Mouse (Mus musculus) MEL (cell line): Measurements from ENCODE around the gene Zdhhc7. TPM values are rescaled to one million over a fixed set of nuclear protein-coding genes. Genes with fewer than 3 reads are reported as not detected.
A peak's percentile ranks its signal among the peaks of the same experiment; 100 is the strongest.

Experiments used
- DNase-seq: peaks from one replicate; pipeline ENCODE4 v3.0.0; 2011; ENCODE audit warnings: low read depth, low spot score
- H3K27ac ChIP-seq: 2 replicates; pipeline ENCODE4 v1.5.1; 2012; ENCODE audit warnings: low read depth, mild to moderate bottlenecking, control low read depth, low read length, moderate library complexity; ENCODE audit not compliant: control insufficient read depth
- H3K27me3 ChIP-seq, 2 experiments: fragments of 150-350 bp in 1 of 2; sonication (generic) in 1 of 2; 2 replicates each; pipeline ENCODE4 v1.6.1; 2012; ENCODE audit warnings: low read length in 2 of 2, mild to moderate bottlenecking in 2 of 2, improper control_type of control experiment in 1 of 2, moderate library complexity in 1 of 2; ENCODE audit not compliant: insufficient read depth in 2 of 2, control insufficient read depth in 1 of 2
- H3K36me3 ChIP-seq, 2 experiments: 2 replicates each; pipeline ENCODE4 v1.6.1; 2012 to 2014; ENCODE audit warnings: low read length in 2 of 2, improper control_type of control experiment in 1 of 2, inconsistent platforms in 1 of 2, mild to moderate bottlenecking in 1 of 2; ENCODE audit not compliant: insufficient read depth in 2 of 2, control insufficient read depth in 1 of 2
- H3K4me1 ChIP-seq, 2 experiments: fragments of 150-350 bp in 1 of 2; sonication (generic) in 1 of 2; 2 replicates each; pipeline ENCODE4 v1.6.1; 2012; ENCODE audit warnings: low read length in 2 of 2, improper control_type of control experiment in 1 of 2, mild to moderate bottlenecking in 1 of 2; ENCODE audit not compliant: insufficient read depth in 2 of 2, control insufficient read depth in 1 of 2
- H3K4me3 ChIP-seq, 2 experiments: fragments of 150-350 bp in 1 of 2; sonication (generic) in 1 of 2; 2 replicates each; pipeline ENCODE4 v1.5.1; 2012; ENCODE audit warnings: low read depth in 2 of 2, low read length in 2 of 2, mild to moderate bottlenecking in 2 of 2, moderate library complexity in 2 of 2, control low read depth in 1 of 2, improper control_type of control experiment in 1 of 2; ENCODE audit not compliant: control insufficient read depth in 1 of 2, insufficient read depth in 1 of 2
- H3K79me2 ChIP-seq: 2 replicates; pipeline ENCODE4 v1.6.1; 2012; ENCODE audit warnings: mild to moderate bottlenecking, low read length, moderate library complexity; ENCODE audit not compliant: control insufficient read depth, poor library complexity, insufficient read depth
- H3K9ac ChIP-seq: 2 replicates; pipeline ENCODE4 v1.6.1; 2012; ENCODE audit warnings: low read depth, mild to moderate bottlenecking, control low read depth, low read length, moderate library complexity; ENCODE audit not compliant: control insufficient read depth, poor library complexity, severe bottlenecking
- H3K9me3 ChIP-seq: fragments of 150-350 bp; sonication (generic); replicated peaks from 2 replicates; pipeline ENCODE4 v1.6.1; 2012; ENCODE audit warnings: mild to moderate bottlenecking, low read length, improper control_type of control experiment, moderate library complexity; ENCODE audit not compliant: insufficient read depth
- BHLHE40 ChIP-seq: IDR thresholded peaks from 2 replicates; pipeline ENCODE4 v1.6.1; 2012; ENCODE audit warnings: low read depth, mild to moderate bottlenecking, inconsistent platforms, low read length, improper control_type of control experiment, borderline replicate concordance
- CTCF ChIP-seq, 3 experiments: IDR thresholded peaks in 2 of 3; conservative IDR thresholded peaks in 1 of 3; 2 replicates each; pipeline ENCODE4 v1.5.1; 2011 to 2012; ENCODE audit warnings: low read length in 3 of 3, low read depth in 2 of 3, mild to moderate bottlenecking in 2 of 3, improper control_type of control experiment in 1 of 3, inconsistent platforms in 1 of 3, mixed read lengths in 1 of 3, moderate library complexity in 1 of 3; ENCODE audit not compliant: control insufficient read depth in 1 of 3, insufficient read depth in 1 of 3, poor library complexity in 1 of 3, severe bottlenecking in 1 of 3
- ELF1 ChIP-seq: IDR thresholded peaks from 2 replicates; pipeline ENCODE4 v1.6.1; 2014; ENCODE audit warnings: low read depth, mild to moderate bottlenecking, inconsistent platforms, low read length, improper control_type of control experiment, moderate library complexity
- ETS1 ChIP-seq: IDR thresholded peaks from 2 replicates; pipeline ENCODE4 v1.6.1; 2012; ENCODE audit warnings: low read depth, mild to moderate bottlenecking, inconsistent platforms, low read length, improper control_type of control experiment, moderate library complexity
- GABPA ChIP-seq: IDR thresholded peaks from 2 replicates; pipeline ENCODE4 v1.6.1; 2012; ENCODE audit warnings: low read depth, mild to moderate bottlenecking, inconsistent platforms, low read length, improper control_type of control experiment, moderate library complexity
- GATA1 ChIP-seq: IDR thresholded peaks from 2 replicates; pipeline ENCODE4 v1.6.1; 2011; ENCODE audit warnings: low read depth, low read length, improper control_type of control experiment
- MAFK ChIP-seq: IDR thresholded peaks from 2 replicates; pipeline ENCODE4 v1.6.1; 2011; ENCODE audit warnings: low read depth, mild to moderate bottlenecking, low read length, improper control_type of control experiment, borderline replicate concordance
- MAZ ChIP-seq: IDR thresholded peaks from 2 replicates; pipeline ENCODE4 v1.6.1; 2012; ENCODE audit warnings: low read depth, mild to moderate bottlenecking, inconsistent platforms, low read length, improper control_type of control experiment
- MXI1 ChIP-seq: IDR thresholded peaks from 2 replicates; pipeline ENCODE4 v1.6.1; 2011; ENCODE audit warnings: mild to moderate bottlenecking, low read depth, low read length, improper control_type of control experiment
- MYC ChIP-seq: IDR thresholded peaks from 2 replicates; pipeline ENCODE4 v1.6.1; 2011; ENCODE audit warnings: low read depth, mild to moderate bottlenecking, low read length, improper control_type of control experiment, moderate library complexity
- NELFE ChIP-seq: IDR thresholded peaks from 2 replicates; pipeline ENCODE4 v1.6.1; 2011; ENCODE audit warnings: low read depth, low read length, improper control_type of control experiment
- NRF1 ChIP-seq: IDR thresholded peaks from 2 replicates; pipeline ENCODE4 v1.6.1; 2014; ENCODE audit warnings: low read depth, mild to moderate bottlenecking, inconsistent platforms, low read length, improper control_type of control experiment, moderate library complexity; ENCODE audit not compliant: poor library complexity, insufficient read depth, severe bottlenecking
- POLR2A ChIP-seq, 2 experiments: IDR thresholded peaks; 2 replicates each; pipeline ENCODE4 v1.6.1; 2011 to 2012; ENCODE audit warnings: low read length in 2 of 2, mild to moderate bottlenecking in 2 of 2, control low read depth in 1 of 2, improper control_type of control experiment in 1 of 2, low read depth in 1 of 2, moderate library complexity in 1 of 2; ENCODE audit not compliant: control insufficient read depth in 1 of 2, insufficient read depth in 1 of 2, poor library complexity in 1 of 2
- POLR2AphosphoS5 ChIP-seq: IDR thresholded peaks from 2 replicates; pipeline ENCODE4 v1.6.1; 2012; ENCODE audit warnings: low read depth, borderline replicate concordance, mild to moderate bottlenecking, inconsistent platforms, low read length, moderate library complexity, mixed read lengths
- RAD21 ChIP-seq: IDR thresholded peaks from 2 replicates; pipeline ENCODE4 v1.6.1; 2011; ENCODE audit warnings: mild to moderate bottlenecking, low read depth, low read length, improper control_type of control experiment
- RCOR1 ChIP-seq: IDR thresholded peaks from 2 replicates; pipeline ENCODE4 v1.6.1; 2012; ENCODE audit warnings: low read depth, mild to moderate bottlenecking, inconsistent platforms, low read length, improper control_type of control experiment
- SIN3A ChIP-seq: IDR thresholded peaks from 2 replicates; pipeline ENCODE4 v1.6.1; 2012; ENCODE audit warnings: low read length, improper control_type of control experiment, inconsistent platforms
- TAL1 ChIP-seq: IDR thresholded peaks from 2 replicates; pipeline ENCODE4 v1.6.1; 2012; ENCODE audit warnings: mild to moderate bottlenecking, inconsistent platforms, low read length, moderate library complexity, mixed read lengths
- UBTF ChIP-seq: IDR thresholded peaks from 2 replicates; pipeline ENCODE4 v1.6.1; 2012; ENCODE audit warnings: low read depth, mild to moderate bottlenecking, inconsistent platforms, low read length, improper control_type of control experiment, moderate library complexity, borderline replicate concordance; ENCODE audit not compliant: insufficient read depth
- ZKSCAN1 ChIP-seq: IDR thresholded peaks from 2 replicates; pipeline ENCODE4 v1.6.1; 2012; ENCODE audit warnings: low read depth, mild to moderate bottlenecking, inconsistent platforms, low read length, improper control_type of control experiment, moderate library complexity
- ZNF384 ChIP-seq: IDR thresholded peaks from 2 replicates; pipeline ENCODE4 v1.6.1; 2012; ENCODE audit warnings: low read depth, mild to moderate bottlenecking, inconsistent platforms, low read length, improper control_type of control experiment
- polyA plus RNA-seq, 2 experiments: library from polyadenylated mRNA; stranded (reverse) in 1 of 2; unstranded in 1 of 2; fragments of >175 nt in 1 of 2; fragments of >200 nt in 1 of 2; gene quantifications; 2 replicates each; pipeline versions ENCODE4 v1.2.1 to v1.2.4; 2012; ENCODE audit warnings: low replicate concordance in 2 of 2, low read depth in 1 of 2; ENCODE audit not compliant: insufficient read length in 2 of 2, insufficient read depth in 1 of 2, missing spikeins in 1 of 2
- total RNA-seq: library from RNA; depleted of rRNA; stranded (reverse); fragments of 300-350 nt; gene quantifications from 2 replicates; pipeline ENCODE4 v1.2.3, GENCODE M21; 2012

The Zdhhc7 gene
- total and polyA plus RNA-seq, 3 experiments: 51.0 to 126 (median 54.4) TPM

- TF ChIP-seq MAFK (no peak), ZNF384 (no peak)
Observed at GRCm38 (mm10) chr8:120150028-120150427, 48.7 kb upstream of the Zdhhc7 start (continued).

GRCm38 (mm10) chr8:120146051-120146450 is 44.8 kb upstream of the Zdhhc7 start:
- no peak overlapping the region for H3K9ac ChIP-seq
- no peaks in the 10 kb centered on the region for H3K4me1 ChIP-seq
- H3K36me3 ChIP-seq: no peaks in the 10 kb centered on the region
- H3K27ac ChIP-seq: no peak overlapping the region
- TF ChIP-seq CTCF (IDR thresholded peaks at IDR 0.05 in 2 of 3, conservative IDR thresholded peaks at IDR 0.05 in 1 of 3; ENCODE audit: control insufficient read depth in 1 of 3, insufficient read depth in 1 of 3, low read depth in 2 of 3, low read length in 3 of 3, poor library complexity in 1 of 3, severe bottlenecking in 1 of 3) (no peak), TAL1 (no peak), SIN3A (no peak), MAFK (no peak), MAZ (no peak), NELFE (no peak), NRF1 (no peak), ELF1 (no peak), POLR2AphosphoS5 (no peak), GABPA (no peak), MYC (no peak), RAD21 (no peak)
- TF ChIP-seq, all 39 proteins: peak for 0
- H3K9me3 ChIP-seq: no peaks in the 10 kb centered on the region
- no peak overlapping the region for H3K4me3 ChIP-seq
- H3K79me2 ChIP-seq: no peaks in the 10 kb centered on the region
- no peaks in the 10 kb centered on the region for H3K27me3 ChIP-seq
- DNase-seq: peak; percentile 12

- TF ChIP-seq SIN3A: no peak
- no peak for TF ChIP-seq BHLHE40
- no peak for TF ChIP-seq GABPA
- TF ChIP-seq RAD21: no peak
- TF ChIP-seq GATA1: no peak
- no peak for TF ChIP-seq ZKSCAN1
- no peak for TF ChIP-seq RCOR1
- TF ChIP-seq UBTF: no peak
- no peak for TF ChIP-seq MXI1
- TF ChIP-seq ETS1: no peak
- TF ChIP-seq POLR2A (IDR thresholded peaks at IDR 0.05; ENCODE audit: control insufficient read depth in 1 of 2, insufficient read depth in 1 of 2, low read depth in 1 of 2, low read length in 2 of 2, poor library complexity in 1 of 2): no peak
- no peak for DNase-seq
- Histone ChIP-seq H3K4me1 (no peaks in the 10 kb centered on the region), H3K36me3 (no peaks in the 10 kb centered on the region), H3K27me3 (no peaks in the 10 kb centered on the region), H3K27ac (no peak overlapping the region), H3K9me3 (no peaks in the 10 kb centered on the region), H3K4me3 (no peak overlapping the region), H3K9ac (no peak overlapping the region), H3K79me2 (no peaks in the 10 kb centered on the region)
Observed at GRCm38 (mm10) chr8:120144652-120145301, 43.5 kb upstream of the Zdhhc7 start.
